Comparison of ENCODE assay signal across 8 mouse cellular contexts in the genomic region with DNA sequence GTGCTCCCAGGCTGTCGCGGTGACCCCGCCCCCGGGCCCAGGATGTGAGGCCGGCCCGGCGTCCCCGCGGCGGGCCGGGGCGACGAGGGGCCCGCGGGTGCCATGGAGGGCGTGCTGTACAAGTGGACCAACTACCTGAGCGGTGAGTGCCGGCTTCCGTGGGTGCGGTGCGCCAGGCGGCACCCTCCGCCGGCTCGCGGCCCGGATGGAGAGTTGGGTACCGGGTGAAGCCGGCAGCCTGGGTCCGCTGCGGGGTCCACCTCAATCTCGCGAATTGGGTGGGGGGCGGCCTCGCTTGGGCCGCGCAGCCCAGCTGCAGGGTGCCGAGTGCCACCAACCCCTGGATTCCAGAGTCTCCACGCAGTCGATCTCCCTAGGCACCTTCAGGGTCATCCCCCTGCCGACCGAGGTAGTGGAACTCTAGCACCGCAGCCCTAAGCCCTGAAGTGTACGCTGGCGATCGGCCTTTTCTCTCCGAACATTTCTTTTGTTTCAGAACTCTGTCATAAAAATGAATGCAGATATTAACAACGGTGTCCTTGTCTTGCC. TPM values are rescaled to one million over a fixed set of nuclear protein-coding genes. Genes with fewer than 3 reads are reported as not detected.
DNase-seq lines count a peak whose midpoint lies in the region; ATAC-seq and TF ChIP-seq lines count a peak whose summit lies in the region.

No protein-coding gene starts in this region.

- H3K27me3 ChIP-seq in heart, adult 2 months (ENCODE audit: control insufficient read depth, insufficient read depth, low read length), result no peaks in the 10 kb centered on the region
- H3K27me3 ChIP-seq in forebrain, embryonic 11.5 days (ENCODE audit: control insufficient read depth, insufficient read depth, low read length), result no peaks in the 10 kb centered on the region
- peaks cover 7% of the 10 kb centered on the region for H3K27me3 ChIP-seq in liver, embryonic 14.5 days (ENCODE audit: control insufficient read depth, insufficient read depth, low read length)

- no peaks in the 10 kb centered on the region for H3K36me3 ChIP-seq in heart, adult 2 months (ENCODE audit: control insufficient read depth, insufficient read depth, low read length)
- no peaks in the 10 kb centered on the region for H3K36me3 ChIP-seq in forebrain, embryonic 11.5 days (ENCODE audit: control insufficient read depth, insufficient read depth, low read length)
- no peaks in the 10 kb centered on the region for H3K36me3 ChIP-seq in liver, embryonic 14.5 days (replicated peaks; ENCODE audit: control insufficient read depth, insufficient read depth, low read depth)

- no peaks in the 10 kb centered on the region for H3K79me2 ChIP-seq in heart, adult 2 months (replicated peaks; ENCODE audit: control insufficient read depth, insufficient read depth, low read length)

- H3K27ac ChIP-seq in heart, adult 2 months, result peak overlapping the region; percentile 81
- H3K27ac ChIP-seq in forebrain, embryonic 11.5 days (ENCODE audit: low read depth, low read length), result peak overlapping the region; percentile 51; the same call in 1 of the 2 replicates
- H3K27ac ChIP-seq in liver, embryonic 14.5 days, result no peak overlapping the region

- WGBS in heart, adult 2 months, result under 1% methylated on average over 48 of the region's 48 CpGs
- WGBS in forebrain, embryonic 11.5 days, result under 1% methylated on average over 48 of the region's 48 CpGs
- under 1% methylated on average over 48 of the region's 48 CpGs for WGBS in liver, embryonic 14.5 days (ENCODE audit: insufficient replicate concordance)

- intact Hi-C loops in heart, adult 2 months (cut with DNase I), result loop anchor here (10.0 kb wide), 1 partner anchor 201 kb away; no protein-coding TSS in a partner anchor
- intact Hi-C loops in heart, postnatal 36 days (cut with DNase I), result loop anchor here (2.0 to 5.0 kb wide), 3 partner anchors 85 to 222 kb away; partner anchors contain the start of genes Mturn and Znrf2
- intact Hi-C loops in left cerebral cortex, postnatal 10 days (cut with DNase I), result loop anchor here (5.0 kb wide), 1 partner anchor 87 kb away; the partner anchor contains the start of gene Mturn

- no peak for TF ChIP-seq POLR2A in heart, adult 2 months (IDR thresholded peaks at IDR 0.05; ENCODE audit: insufficient read depth, low read depth, low read length)

- no peak for DNase-seq in heart, adult 2 months
- no peak for DNase-seq in heart, postnatal 36 days
- no peak for DNase-seq in forebrain, embryonic 11.5 days (ENCODE audit: low spot score)
- DNase-seq in liver, embryonic 14.5 days (ENCODE audit: low read depth in 3 of 3, low spot score in 3 of 3), result no peak
- no peak for DNase-seq in right cerebral cortex, adult 18-20 months
- DNase-seq in ovary, postnatal 10 days (ENCODE audit: low spot score), result no peak
- no peak for DNase-seq in left cerebral cortex, postnatal 10 days (ENCODE audit: extremely low spot score in 1 of 2, low spot score in 2 of 2)

- peak overlapping the region; percentile 92 for H3K9ac ChIP-seq in heart, adult 2 months (ENCODE audit: low read depth, low read length)
- H3K9ac ChIP-seq in forebrain, embryonic 11.5 days (ENCODE audit: low read length), result peak overlapping the region; percentile 90
- peak overlapping the region; percentile 75 for H3K9ac ChIP-seq in liver, embryonic 14.5 days (replicated peaks)

- no peak for TF ChIP-seq EP300 in heart, adult 2 months (IDR thresholded peaks at IDR 0.05; ENCODE audit: insufficient read depth, low read depth, low read length)
- no peak for TF ChIP-seq EP300 in liver, embryonic 14.5 days (IDR thresholded peaks at IDR 0.05; ENCODE audit: low read depth)

- peak overlapping the region; percentile 69 for H3K4me2 ChIP-seq in forebrain, embryonic 11.5 days (ENCODE audit: low read depth, low read length, severe bottlenecking)
- peak overlapping the region; percentile 88 for H3K4me2 ChIP-seq in liver, embryonic 14.5 days (ENCODE audit: low read depth)

- H3K4me3 ChIP-seq in heart, adult 2 months, result peak overlapping the region; percentile 91
- H3K4me3 ChIP-seq in forebrain, embryonic 11.5 days (ENCODE audit: low read depth, low read length), result peak overlapping the region; percentile 85
- peak overlapping the region; percentile 79 to 91 for H3K4me3 ChIP-seq in liver, embryonic 14.5 days (ENCODE audit: insufficient read depth in 1 of 2, low read depth in 2 of 2, low read length in 2 of 2)

- peaks cover 2% of the 10 kb centered on the region for H3K4me1 ChIP-seq in heart, adult 2 months (ENCODE audit: control insufficient read depth, insufficient read depth, low read length)
- peaks cover 7% of the 10 kb centered on the region; the same call in 1 of the 2 replicates for H3K4me1 ChIP-seq in forebrain, embryonic 11.5 days (replicated peaks; ENCODE audit: control insufficient read depth, insufficient read depth, low read length)
- H3K4me1 ChIP-seq in liver, embryonic 14.5 days (replicated peaks; ENCODE audit: control insufficient read depth in 2 of 2, insufficient read depth in 2 of 2, low read length in 1 of 2), result peaks cover 0 to 12% of the 10 kb centered on the region in 2 experiments; a peak in 3 of 4 replicates

- no peaks in the 10 kb centered on the region for H3K9me3 ChIP-seq in forebrain, embryonic 11.5 days (ENCODE audit: control insufficient read depth, low read length)
- no peaks in the 10 kb centered on the region for H3K9me3 ChIP-seq in liver, embryonic 14.5 days (ENCODE audit: control insufficient read depth, low read length)

- ATAC-seq in CD4-positive, CD25-positive, alpha-beta regulatory T cell, adult 4 months, result peak; percentile 44
- ATAC-seq in forebrain, embryonic 11.5 days (replicated peaks; ENCODE audit: low FRiP score), result no peak
- ATAC-seq in liver, embryonic 14.5 days (ENCODE audit: insufficient read depth), result peak; percentile 2; the same call in 1 of the 2 replicates

- no peak for TF ChIP-seq CTCF in heart, adult 2 months (IDR thresholded peaks at IDR 0.05)
- TF ChIP-seq CTCF in liver, embryonic 14.5 days (IDR thresholded peaks at IDR 0.05; ENCODE audit: low read depth), result no peak

RNA-seq across cellular contexts. Expression of gene Plekha8, which starts 0.5 kb away (rescaled TPM):
- 1 to 10 TPM; 9.0 to 9.7 TPM for total RNA-seq in heart, adult 2 months (2021)
- polyA plus RNA-seq in heart, adult 2 months (2012; rRNA removed), result 2.6 and 5.4 TPM in 2 replicates
- total RNA-seq in heart, postnatal 36 days (2021), result 1 to 10 TPM; 8.7 to 9.3 TPM
- under 1 TPM; 0.67 to 0.73 TPM for polyA plus RNA-seq in CD4-positive, CD25-positive, alpha-beta regulatory T cell, adult 4 months (2017; shearing (Covaris generic))
- polyA plus RNA-seq in forebrain, embryonic 11.5 days (2014; fragmentation: Nextera tagmentation; extraction: Ambion mirVana), result 25.8 and 25.9 TPM in 2 replicates
- 1.2 and 1.7 TPM in 2 replicates for polyA plus RNA-seq in liver, embryonic 14.5 days (2012; rRNA removed)
- polyA plus RNA-seq in liver, embryonic 14.5 days (2014; fragmentation: Nextera tagmentation; extraction: Ambion mirVana), result 2.6 and 3.7 TPM in 2 replicates
- total RNA-seq in left cerebral cortex, postnatal 10 days (2021), result 10 to 100 TPM in 1 of 2 experiments, 1 to 10 TPM in 1; 9.1 to 11.0 TPM

RNA-seq across cellular contexts. Expression of gene Fkbp14, which starts 1.7 kb away (rescaled TPM):
- total RNA-seq in heart, adult 2 months (2021), result 10 to 100 TPM in 1 of 2 experiments, 1 to 10 TPM in 1; 7.6 to 10.7 TPM
- polyA plus RNA-seq in heart, adult 2 months (2012; rRNA removed), result 5.4 and 12.3 TPM in 2 replicates
- total RNA-seq in heart, postnatal 36 days (2021), result 1 to 10 TPM; 7.4 to 9.4 TPM
- polyA plus RNA-seq in CD4-positive, CD25-positive, alpha-beta regulatory T cell, adult 4 months (2017; shearing (Covaris generic)), result not detected
- 15.4 and 18.8 TPM in 2 replicates for polyA plus RNA-seq in forebrain, embryonic 11.5 days (2014; fragmentation: Nextera tagmentation; extraction: Ambion mirVana)
- polyA plus RNA-seq in liver, embryonic 14.5 days (2012; rRNA removed), result 2.5 and 3.5 TPM in 2 replicates
- 3.7 and 4.0 TPM in 2 replicates for polyA plus RNA-seq in liver, embryonic 14.5 days (2014; fragmentation: Nextera tagmentation; extraction: Ambion mirVana)
- 10 to 100 TPM in 1 of 2 experiments, 1 to 10 TPM in 1; 8.1 to 10.7 TPM for total RNA-seq in left cerebral cortex, postnatal 10 days (2021)

RNA-seq across cellular contexts. Expression of gene Scrn1, which starts 29.1 kb away (rescaled TPM):
- 1 to 10 TPM; 6.1 to 7.4 TPM for total RNA-seq in heart, adult 2 months (2021)
- polyA plus RNA-seq in heart, adult 2 months (2012; rRNA removed), result 6.8 and 14.1 TPM in 2 replicates
- total RNA-seq in heart, postnatal 36 days (2021), result 10 to 100 TPM; 10.3 to 13.0 TPM
- polyA plus RNA-seq in CD4-positive, CD25-positive, alpha-beta regulatory T cell, adult 4 months (2017; shearing (Covaris generic)), result under 1 TPM in 1 of 2 experiments, not detected in 1; 0.22 TPM
- 102 and 123 TPM in 2 replicates for polyA plus RNA-seq in forebrain, embryonic 11.5 days (2014; fragmentation: Nextera tagmentation; extraction: Ambion mirVana)
- 0.10 and 0.13 TPM in 2 replicates for polyA plus RNA-seq in liver, embryonic 14.5 days (2012; rRNA removed)
- polyA plus RNA-seq in liver, embryonic 14.5 days (2014; fragmentation: Nextera tagmentation; extraction: Ambion mirVana), result 0.08 and 0.24 TPM in 2 replicates
- 100 to 1,000 TPM; 198 to 206 TPM for total RNA-seq in left cerebral cortex, postnatal 10 days (2021)
